Mouse (Mus musculus) monocyte, adult 2 months (primary cell): ENCODE data around the gene Gm17606.
A peak's percentile ranks its signal among the peaks of the same experiment; 100 is the strongest.

Source experiments
- DNase-seq, 2 experiments: peaks; one replicate each; pipeline ENCODE4 v3.0.0; 2022; ENCODE audit warnings: low spot score in 2 of 2, low read depth in 1 of 2

The Gm17606 gene

GRCm38 (mm10) chr14:54624976-54625375 lies 15.8 kb upstream of the Gm17606 start:
- DNase-seq: no peak

- DNase-seq: no peak
Measured at GRCm38 (mm10) chr14:54628103-54628502, 12.6 kb upstream of the Gm17606 start.

GRCm38 (mm10) chr14:54629797-54630196 lies 11.0 kb upstream of the Gm17606 start:
- DNase-seq: no peak

DNA sequence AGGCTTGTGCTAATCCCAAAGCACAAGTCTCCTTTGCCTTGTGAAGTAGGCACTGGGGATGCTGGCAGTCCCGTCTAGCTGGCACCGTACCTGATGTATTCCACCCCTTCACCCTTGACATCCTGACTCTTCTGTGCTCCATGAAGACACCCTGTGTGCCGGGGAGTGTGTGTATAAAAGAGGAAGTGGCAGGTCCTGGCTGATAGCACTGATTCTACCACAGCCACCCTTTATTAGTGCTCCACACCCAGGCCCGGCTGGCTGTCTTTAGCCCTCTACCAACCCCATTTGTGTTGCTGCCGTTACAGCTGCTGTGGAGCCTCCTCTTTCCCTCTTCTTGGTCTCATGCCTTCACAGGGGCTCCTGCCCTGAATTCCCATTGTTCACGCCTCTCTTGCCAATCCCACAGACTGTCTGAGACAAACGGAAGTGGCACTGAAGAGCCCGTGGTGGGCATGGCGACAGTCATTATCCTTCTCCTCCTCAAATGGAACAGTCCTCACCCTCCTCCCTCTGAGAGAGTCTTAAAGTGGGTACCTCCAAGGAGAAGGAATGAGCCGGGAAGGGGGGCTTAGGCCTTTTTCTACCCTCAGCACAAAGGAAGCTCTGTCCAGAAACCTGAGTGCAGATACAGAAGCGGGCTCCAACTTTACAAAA lies 10.0 kb upstream of the Gm17606 start:
- DNase-seq: no peak

DNA sequence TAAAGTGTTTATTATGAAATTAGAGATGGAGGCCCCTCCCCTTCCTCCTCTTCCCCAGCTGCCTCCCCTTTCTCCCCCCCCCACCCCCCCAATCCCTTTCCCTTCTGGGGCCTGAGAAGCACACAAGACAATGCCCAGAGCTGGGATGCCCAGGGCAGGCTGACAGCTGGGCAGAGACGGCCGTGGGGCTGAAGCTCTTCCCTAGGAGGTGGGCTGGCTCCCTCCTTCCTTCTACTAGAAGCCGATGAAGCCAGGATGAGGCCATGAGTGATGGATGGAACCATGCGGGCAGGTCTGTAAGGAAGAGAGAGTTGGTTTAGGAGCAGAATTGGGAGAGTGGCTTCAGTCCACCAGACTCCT lies 9.5 kb upstream of the Gm17606 start:
- DNase-seq: no peak

DNA sequence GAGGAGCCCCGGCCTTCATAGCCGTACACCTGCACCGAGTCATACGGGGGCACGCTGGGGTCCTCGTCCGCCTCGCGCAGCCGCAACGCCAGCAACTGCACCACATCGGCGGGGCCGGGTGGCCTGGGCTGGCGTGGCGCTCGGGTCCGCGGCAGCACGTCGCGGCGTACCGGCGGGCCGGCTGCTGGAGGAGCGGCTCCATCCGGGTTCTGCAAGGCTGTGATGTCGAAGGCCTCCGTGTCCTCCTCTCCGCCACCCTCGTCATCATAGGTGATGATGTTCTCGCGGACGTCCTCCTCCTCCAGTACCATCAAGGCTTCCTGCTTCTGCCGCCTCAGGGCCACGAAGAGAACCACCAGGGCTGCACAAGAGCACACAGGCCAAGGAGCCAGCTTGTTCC lies 8.5 kb upstream of the Gm17606 start:
- DNase-seq: no peak

DNA sequence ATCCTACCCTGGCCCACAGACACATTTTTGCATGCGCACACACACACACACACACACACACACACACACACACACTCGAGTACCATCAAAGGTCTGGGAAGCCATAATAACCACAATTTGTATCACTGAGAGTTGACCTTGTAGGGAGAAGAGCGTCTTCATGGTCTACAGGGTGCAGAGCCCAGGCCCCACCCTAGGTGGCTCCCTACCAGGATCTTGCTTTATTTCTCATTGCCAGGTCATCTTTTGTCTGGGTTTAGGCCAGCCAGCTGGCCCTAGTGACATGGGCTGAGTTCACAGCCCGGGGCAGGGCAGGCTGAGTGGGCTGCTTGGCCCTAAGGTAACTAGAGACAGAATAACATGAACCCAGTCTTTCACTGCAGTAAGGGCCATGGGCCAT lies 6.6 kb upstream of the Gm17606 start:
- no peak for DNase-seq

GRCm38 (mm10) chr14:54636954-54637353 lies 3.8 kb upstream of the Gm17606 start:
- DNase-seq: peak in 1 of 2 experiments; percentile 47

GRCm38 (mm10) chr14:54638210-54638609 lies 2.5 kb upstream of the Gm17606 start:
- DNase-seq: no peak

DNA sequence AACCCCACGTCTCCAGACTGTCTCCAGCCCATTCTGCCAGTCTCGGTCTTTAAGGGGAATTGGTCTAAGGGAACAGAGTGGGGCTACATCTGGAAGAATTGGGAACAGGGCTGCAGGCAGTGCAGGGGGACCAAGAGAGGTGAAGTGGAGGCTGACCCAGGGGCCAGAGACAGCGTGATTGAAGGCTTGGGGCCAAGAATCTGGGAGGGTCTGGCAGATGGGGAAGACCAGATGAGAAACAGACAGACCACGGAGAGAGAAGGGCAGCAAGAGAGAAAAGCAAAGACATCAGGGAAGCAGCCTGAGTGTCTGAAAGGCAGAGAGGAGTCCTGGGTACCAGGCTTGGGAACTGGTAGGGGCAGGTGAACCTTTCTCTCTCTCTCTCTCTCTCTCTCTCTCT lies 631 bp upstream of the Gm17606 start:
- DNase-seq: no peak

DNA sequence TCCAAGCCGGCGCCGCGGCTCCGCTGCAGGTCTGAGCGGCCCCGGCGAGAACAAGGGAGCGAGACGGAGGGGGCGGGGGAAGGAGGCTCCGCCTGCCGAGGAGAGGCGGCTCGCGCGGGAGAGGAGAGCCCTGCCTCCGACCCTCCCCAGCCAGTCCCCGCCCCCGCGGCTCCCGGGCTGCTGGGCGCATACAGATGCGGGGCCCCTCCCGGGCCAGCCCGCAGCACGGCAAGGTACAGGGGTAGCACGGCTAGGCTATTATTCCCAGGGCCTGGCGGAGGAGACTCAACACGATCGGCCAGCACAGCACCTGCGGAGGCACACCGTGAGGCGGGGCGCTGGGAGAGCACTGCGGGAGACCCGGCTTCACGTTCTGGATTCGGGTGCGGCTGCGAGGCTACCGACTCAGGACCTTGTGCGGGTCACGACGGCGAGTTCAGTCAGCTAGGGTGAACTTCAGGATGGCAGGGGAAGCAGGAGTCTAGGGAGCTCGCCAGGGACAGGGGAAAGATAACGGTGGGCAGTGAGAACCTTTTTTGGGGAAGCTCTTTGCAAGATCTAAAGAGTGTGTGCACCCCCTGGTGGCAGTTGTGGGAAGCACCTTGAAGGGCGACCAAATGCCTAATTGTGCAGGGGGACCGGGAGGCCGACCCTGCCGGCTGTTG lies 685 bp downstream of the Gm17606 start, which contains the start of gene Cdh24:
Gene Cdh24 (minus strand): TSS at position 60 of the 665 bp plus-strand sequence.
- peak; percentile 53 to 72 for DNase-seq

- DNase-seq: no peak
Measured at GRCm38 (mm10) chr14:54642224-54642944, 1.6 kb downstream of the Gm17606 start.

- DNase-seq: no peak
Measured at GRCm38 (mm10) chr14:54643011-54643410, 2.3 kb downstream of the Gm17606 start.

DNA sequence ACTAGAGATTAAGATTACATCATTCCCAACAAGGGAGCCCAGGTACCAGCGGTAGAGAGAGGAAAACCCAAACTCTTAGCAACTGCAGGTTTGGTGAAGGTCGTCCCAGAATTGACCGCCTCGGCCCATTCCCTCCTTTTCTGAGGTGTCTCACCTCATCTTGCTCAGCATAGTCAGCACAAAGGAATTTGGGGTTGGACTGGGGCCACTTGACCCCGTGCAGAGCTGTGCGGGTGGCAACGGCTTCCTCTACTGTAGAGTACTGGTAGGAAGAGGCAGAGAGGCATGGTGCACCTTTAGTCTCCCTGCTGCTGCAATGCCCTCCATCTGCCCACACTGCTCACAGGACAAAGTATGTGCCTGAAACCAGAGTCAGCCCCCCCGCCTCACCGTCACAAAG lies 3.5 kb downstream of the Gm17606 start:
- DNase-seq: no peak

DNA sequence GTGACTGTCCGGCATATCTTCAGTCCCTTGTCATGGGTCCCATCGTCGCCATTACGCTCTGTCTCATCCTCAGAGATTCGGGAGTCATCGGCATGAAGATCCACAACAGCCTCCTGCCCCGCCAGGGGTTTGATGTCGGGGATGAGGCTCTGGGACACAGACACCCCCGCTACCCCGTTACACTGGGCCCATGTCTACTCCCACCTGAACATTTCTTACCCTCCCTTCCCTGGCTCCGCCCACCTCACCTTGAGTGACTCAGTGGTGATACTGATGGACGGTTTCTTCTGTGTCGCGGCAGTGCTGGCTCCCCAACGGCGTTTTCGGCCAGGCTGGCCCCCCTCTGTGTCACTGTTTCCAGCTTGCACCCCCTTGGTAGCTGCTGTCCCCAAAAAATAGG lies 5.7 kb downstream of the Gm17606 start:
- no peak for DNase-seq

GRCm38 (mm10) chr14:54646898-54647636 lies 6.3 kb downstream of the Gm17606 start:
- DNase-seq: no peak

GRCm38 (mm10) chr14:54647900-54648299 lies 7.1 kb downstream of the Gm17606 start:
- no peak for DNase-seq

DNA sequence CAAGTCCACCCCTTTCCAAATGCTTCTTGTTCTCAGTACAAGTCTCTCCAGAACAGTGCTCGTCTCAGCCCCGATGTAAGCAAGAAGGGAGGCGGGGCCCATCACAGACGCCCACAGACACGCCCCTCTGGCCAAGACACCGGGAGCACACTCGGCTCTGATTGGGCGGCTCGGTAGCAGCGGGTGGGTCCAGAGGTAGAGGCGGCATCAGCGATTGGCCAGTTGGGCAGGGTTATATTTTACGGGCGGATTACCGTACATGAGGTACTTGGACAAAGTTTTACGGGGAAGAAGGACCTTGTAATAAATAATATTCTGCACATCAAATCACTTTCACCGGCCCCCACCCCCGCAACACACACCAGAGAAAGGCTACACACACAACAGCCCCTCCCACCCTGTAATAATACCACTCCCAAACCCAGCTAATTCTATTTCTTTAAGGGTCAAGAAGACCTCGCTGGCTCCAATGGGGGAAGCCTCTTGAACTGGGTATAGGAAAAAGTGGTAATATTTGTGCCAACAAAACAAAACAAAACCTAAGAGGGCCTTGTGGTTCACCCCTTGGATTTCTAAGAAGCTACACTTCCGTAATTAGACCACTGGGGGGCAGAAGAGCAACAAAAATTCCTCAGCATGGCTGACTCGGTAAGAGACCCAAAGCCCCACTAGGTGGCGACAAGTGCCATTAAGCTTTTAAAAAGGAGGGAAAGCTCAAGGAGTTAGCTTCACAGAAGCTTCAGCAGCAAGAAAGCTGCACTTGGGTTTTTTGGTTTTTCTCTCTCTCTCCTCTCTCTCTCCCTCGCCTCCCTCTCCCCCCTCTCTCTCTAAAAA lies 10.1 kb downstream of the Gm17606 start:
- DNase-seq: peak; percentile 70 to 75

- DNase-seq: no peak
Measured at GRCm38 (mm10) chr14:54651556-54651955, 10.8 kb downstream of the Gm17606 start.

GRCm38 (mm10) chr14:54652787-54653186 lies 12.0 kb downstream of the Gm17606 start:
- DNase-seq: no peak

- peak; percentile 49 to 67 for DNase-seq
Measured at GRCm38 (mm10) chr14:54653496-54653895, 12.7 kb downstream of the Gm17606 start.
